Mouse (Mus musculus) hindbrain, postnatal 0 days (tissue): ENCODE results near the gene Alg9. TPM values are rescaled to one million over a fixed set of nuclear protein-coding genes. Genes with fewer than 3 reads are reported as not detected.
"Not testable (repeated sequence)": the region's sequence is repeated elsewhere in the genome, so short reads cannot be mapped to it uniquely, and the experiment has no call there.

ENCODE experiments used
- ATAC-seq: fragments of 200-750 bp; cut with Nextera tagmentation; 2 replicates; pipeline ENCODE4 v1.8.0; 2017; ENCODE audit warnings: mild to moderate bottlenecking, moderate TSS enrichment, moderate library complexity
- DNase-seq: peaks from one replicate; pipeline ENCODE4 v3.0.0-alpha.2; 2015; ENCODE audit warnings: low spot score
- H3K27ac ChIP-seq: fragments of 300-500 bp; sonication (generic); 2 replicates; pipeline ENCODE4 v1.5.1; 2014; ENCODE audit warnings: mild to moderate bottlenecking
- H3K27me3 ChIP-seq: fragments of 300-500 bp; sonication (generic); 2 replicates; pipeline ENCODE4 v1.6.1; 2014; ENCODE audit warnings: low read length, mixed read lengths; ENCODE audit not compliant: insufficient read depth
- H3K36me3 ChIP-seq: fragments of 300-500 bp; sonication (generic); 2 replicates; pipeline ENCODE4 v1.6.1; 2014; ENCODE audit warnings: low read length, mixed read lengths; ENCODE audit not compliant: insufficient read depth
- H3K4me1 ChIP-seq: fragments of 300-500 bp; sonication (generic); 2 replicates; pipeline ENCODE4 v1.6.1; 2014; ENCODE audit warnings: antibody characterized with exemption, low read length, mixed read lengths; ENCODE audit not compliant: insufficient read depth
- H3K4me2 ChIP-seq: fragments of 300-500 bp; sonication (generic); 2 replicates; pipeline ENCODE4 v1.6.1; 2014; ENCODE audit warnings: low read depth, mild to moderate bottlenecking, low read length, moderate library complexity, mixed read lengths
- H3K4me3 ChIP-seq: fragments of 300-500 bp; sonication (generic); 2 replicates; pipeline ENCODE4 v1.5.1; 2014; ENCODE audit warnings: low read length
- H3K9ac ChIP-seq: fragments of 300-500 bp; sonication (generic); replicated peaks from 2 replicates; pipeline ENCODE4 v1.6.1; 2014; ENCODE audit warnings: mild to moderate bottlenecking, low read length, moderate library complexity, mixed read lengths
- H3K9me3 ChIP-seq: fragments of 300-500 bp; sonication (generic); 2 replicates; pipeline ENCODE4 v1.6.1; 2016; ENCODE audit warnings: low read length, mixed read lengths
- CTCF ChIP-seq: IDR thresholded peaks from 2 replicates; pipeline ENCODE4 v1.5.1; 2016; ENCODE audit warnings: antibody characterized with exemption, control low read depth, low read depth
- WGBS: fragments of 180-500 bp; shearing (Covaris S2); extraction: QIAGEN DNeasy Blood & Tissue Kit; methylation state at CpG from one replicate; pipeline ENCODE4 v1.1.7; 2014; 5-methylcytosine and 5-hydroxymethylcytosine counted together
- polyA plus RNA-seq: library from polyadenylated mRNA; unstranded; fragments of >200 nt; fragmentation: Nextera tagmentation; extraction: Ambion mirVana; gene quantifications from 2 replicates; pipeline ENCODE4 v1.2.1, GENCODE M21; 2015
- total RNA-seq: library from RNA; depleted of rRNA; stranded (reverse); fragments of >200 nt; gene quantifications from 2 replicates; pipeline ENCODE4 v1.2.3, GENCODE M21; 2014

The Alg9 gene
- total and polyA plus RNA-seq, 2 experiments from 2014 or later: 49.9 to 94.0 TPM

DNA sequence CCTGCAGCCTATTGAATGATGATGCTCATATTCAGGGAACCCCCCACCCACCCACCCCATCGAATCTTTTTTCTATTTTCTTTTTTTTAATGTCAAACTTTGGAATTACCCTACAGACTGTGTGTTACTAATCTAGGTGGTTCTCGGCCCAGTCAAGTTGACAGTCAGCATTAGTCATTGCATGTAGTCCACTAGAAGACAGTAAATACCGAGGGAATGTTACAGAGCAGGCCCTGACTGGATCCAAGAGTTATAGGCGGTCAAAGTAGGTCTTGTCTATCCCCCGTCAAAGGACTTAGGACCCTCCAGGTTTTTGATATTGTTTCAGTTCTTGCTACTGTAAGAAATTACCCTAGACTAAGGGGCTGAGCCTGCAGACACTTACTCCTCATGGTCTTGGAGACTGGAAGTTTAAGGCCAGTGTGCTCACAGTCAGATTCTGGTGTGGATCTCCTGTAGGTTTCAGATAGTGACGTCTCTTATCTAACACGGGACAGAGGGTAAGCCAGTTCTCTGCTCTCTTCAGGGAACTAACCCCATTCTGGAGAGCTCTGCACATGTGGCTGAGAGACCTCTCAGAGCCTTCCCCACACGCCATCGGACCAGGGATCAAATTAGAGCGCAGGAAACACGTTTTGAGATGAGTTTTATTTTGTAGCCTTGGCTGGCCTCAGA, 49.1 kb downstream of the Alg9 start:
- Histone ChIP-seq H3K4me2 (no peak overlapping the region), H3K9ac (no peak overlapping the region), H3K27ac (no peak overlapping the region), H3K27me3 (no peaks in the 10 kb centered on the region), H3K4me1 (no peaks in the 10 kb centered on the region), H3K36me3 (peaks cover 25% of the 10 kb centered on the region), H3K9me3 (no peaks in the 10 kb centered on the region), H3K4me3 (no peak overlapping the region)
- ATAC-seq (no peak), DNase-seq (no peak)
- TF ChIP-seq CTCF: no peak
- WGBS: 93% methylated on average over 11 of the region's 11 CpGs

DNA sequence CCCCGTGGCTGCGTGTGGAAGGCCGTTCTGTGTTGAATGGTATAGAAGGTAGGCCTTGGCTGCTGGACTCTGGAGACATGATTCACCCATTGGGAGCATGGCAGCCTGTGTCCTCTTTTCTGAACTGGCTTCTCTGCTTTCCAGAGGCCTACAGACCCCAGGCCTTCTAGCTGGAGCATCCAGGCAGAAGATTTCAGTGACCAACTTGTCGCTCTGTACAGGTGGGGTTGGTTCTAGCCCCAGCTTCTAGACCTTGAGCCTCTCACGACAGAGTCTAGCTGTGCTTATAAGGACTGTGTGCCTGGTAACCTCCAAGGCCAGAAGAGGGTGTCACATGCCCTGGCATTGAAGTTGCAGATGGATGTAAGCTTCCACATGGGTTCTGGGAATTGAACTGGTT, 56.7 kb downstream of the Alg9 start:
- H3K27me3 ChIP-seq: no peaks in the 10 kb centered on the region
- no peak overlapping the region for H3K4me3 ChIP-seq
- no peak overlapping the region for H3K9ac ChIP-seq
- H3K27ac ChIP-seq: no peak overlapping the region
- H3K9me3 ChIP-seq: no peaks in the 10 kb centered on the region
- ATAC-seq: no peak
- no peaks in the 10 kb centered on the region for H3K4me1 ChIP-seq
- TF ChIP-seq CTCF: no peak
- DNase-seq: no peak
- H3K36me3 ChIP-seq: peaks cover 12% of the 10 kb centered on the region
- 90% methylated on average over 5 of the region's 5 CpGs for WGBS
- no peak overlapping the region for H3K4me2 ChIP-seq

GRCm38 (mm10) chr9:50832162-50832561, 57.3 kb downstream of the Alg9 start:
- H3K9ac ChIP-seq: no peak overlapping the region
- no peak overlapping the region for H3K27ac ChIP-seq
- no peak overlapping the region for H3K4me3 ChIP-seq
- 97% methylated on average over 4 of the region's 4 CpGs for WGBS
- H3K36me3 ChIP-seq: peaks cover 12% of the 10 kb centered on the region
- no peaks in the 10 kb centered on the region for H3K27me3 ChIP-seq
- no peak for DNase-seq
- ATAC-seq: no peak
- H3K4me2 ChIP-seq: no peak overlapping the region
- TF ChIP-seq CTCF: no peak
- no peaks in the 10 kb centered on the region for H3K9me3 ChIP-seq
- no peaks in the 10 kb centered on the region for H3K4me1 ChIP-seq

- H3K4me1 ChIP-seq, H3K9ac ChIP-seq, DNase-seq, H3K4me2 ChIP-seq, ATAC-seq, H3K4me3 ChIP-seq, H3K27ac ChIP-seq, H3K27me3 ChIP-seq, H3K9me3 ChIP-seq: not testable (repeated sequence)
- H3K36me3 ChIP-seq: peaks cover 12% of the 10 kb centered on the region
- WGBS: 96% methylated on average over 2 of the region's 2 CpGs
Observed at GRCm38 (mm10) chr9:50832582-50832981, 57.8 kb downstream of the Alg9 start.

GRCm38 (mm10) chr9:50833786-50834185, 59.0 kb downstream of the Alg9 start:
- WGBS: 79% methylated on average over 8 of the region's 8 CpGs
- H3K36me3 ChIP-seq: peaks cover 12% of the 10 kb centered on the region
- H3K27ac ChIP-seq: no peak overlapping the region
- H3K27me3 ChIP-seq: no peaks in the 10 kb centered on the region
- H3K4me2 ChIP-seq: no peak overlapping the region
- no peak overlapping the region for H3K9ac ChIP-seq
- ATAC-seq (no peak), DNase-seq (no peak)
- no peak for TF ChIP-seq CTCF
- no peaks in the 10 kb centered on the region for H3K9me3 ChIP-seq
- no peak overlapping the region for H3K4me3 ChIP-seq
- H3K4me1 ChIP-seq: no peaks in the 10 kb centered on the region

DNA sequence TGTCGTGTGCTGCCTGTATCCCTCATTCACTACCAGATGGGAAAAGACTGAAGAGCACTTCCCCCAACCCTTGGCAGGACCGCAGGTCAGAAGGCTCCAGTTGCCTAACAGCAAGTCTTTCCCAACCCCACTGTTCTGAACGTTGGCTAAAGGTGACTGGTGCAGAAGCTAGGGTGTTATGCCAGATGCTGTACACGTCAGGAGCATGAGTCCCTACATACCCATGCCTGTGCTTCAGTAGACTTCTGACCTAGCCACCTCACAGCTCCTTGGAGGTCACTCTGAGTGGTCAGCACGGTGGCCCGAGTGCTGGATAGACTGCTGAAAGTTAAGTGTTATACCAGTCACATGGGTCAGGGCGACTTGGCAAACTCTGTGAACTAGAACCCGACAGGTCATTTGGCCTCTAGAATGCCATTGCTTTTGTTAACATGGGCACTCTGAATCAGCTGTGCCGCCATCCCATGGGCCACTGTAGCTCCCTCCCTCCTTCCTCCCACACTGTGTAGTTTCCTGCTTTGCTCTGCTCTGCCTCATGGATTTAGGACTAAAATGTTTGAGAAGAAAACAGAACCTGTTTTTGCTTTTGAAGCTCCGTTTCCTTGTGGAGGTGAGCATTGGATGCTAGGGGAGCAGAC, 60.4 kb downstream of the Alg9 start:
- TF ChIP-seq CTCF: no peak
- no peak overlapping the region for H3K4me3 ChIP-seq
- H3K9ac ChIP-seq: no peak overlapping the region
- DNase-seq: no peak
- no peaks in the 10 kb centered on the region for H3K9me3 ChIP-seq
- no peak overlapping the region for H3K27ac ChIP-seq
- no peak for ATAC-seq
- no peak overlapping the region for H3K4me2 ChIP-seq
- WGBS: 88% methylated on average over 10 of the region's 10 CpGs
- peaks cover 9% of the 10 kb centered on the region for H3K36me3 ChIP-seq
- no peaks in the 10 kb centered on the region for H3K4me1 ChIP-seq
- H3K27me3 ChIP-seq: no peaks in the 10 kb centered on the region

- Histone ChIP-seq H3K4me2 (no peak overlapping the region), H3K9ac (no peak overlapping the region), H3K27me3 (no peaks in the 10 kb centered on the region), H3K27ac (no peak overlapping the region), H3K4me1 (no peaks in the 10 kb centered on the region), H3K9me3 (no peaks in the 10 kb centered on the region), H3K4me3 (no peak overlapping the region), H3K36me3 (peaks cover 6% of the 10 kb centered on the region; the same call in 1 of the 2 replicates)
- no peak for TF ChIP-seq CTCF
- WGBS: 78% methylated on average over 4 of the region's 4 CpGs
- ATAC-seq: no peak
- no peak for DNase-seq
Observed at GRCm38 (mm10) chr9:50836097-50836496, 61.3 kb downstream of the Alg9 start.
